Mouse (Mus musculus) midbrain, embryonic 16.5 days (tissue): ENCODE results near the gene Gm10256. TPM values are rescaled to one million over a fixed set of nuclear protein-coding genes. Genes with fewer than 3 reads are reported as not detected.
"Not testable (repeated sequence)": the region's sequence is repeated elsewhere in the genome, so short reads cannot be mapped to it uniquely, and the experiment has no call there.

Experiments
- ATAC-seq: fragments of 200-750 bp; cut with Nextera tagmentation; 2 replicates; pipeline ENCODE4 v1.8.0; 2017; ENCODE audit warnings: moderate TSS enrichment
- H3K27ac ChIP-seq: fragments of 300-500 bp; sonication (generic); 2 replicates; pipeline ENCODE4 v1.5.1; 2014; ENCODE audit warnings: mild to moderate bottlenecking, low read length, mixed read lengths
- H3K27me3 ChIP-seq: fragments of 300-500 bp; sonication (generic); 2 replicates; pipeline ENCODE4 v1.6.1; 2014; ENCODE audit warnings: low read depth, low read length, mixed read lengths; ENCODE audit not compliant: control insufficient read depth, insufficient read depth
- H3K36me3 ChIP-seq: fragments of 300-500 bp; sonication (generic); 2 replicates; pipeline ENCODE4 v1.6.1; 2014; ENCODE audit warnings: mild to moderate bottlenecking, low read length, moderate library complexity, mixed read lengths; ENCODE audit not compliant: control insufficient read depth, insufficient read depth
- H3K4me1 ChIP-seq: fragments of 300-500 bp; sonication (generic); 2 replicates; pipeline ENCODE4 v1.6.1; 2014; ENCODE audit warnings: mild to moderate bottlenecking, low read length, mixed read lengths; ENCODE audit not compliant: control insufficient read depth, insufficient read depth
- H3K4me2 ChIP-seq: fragments of 300-500 bp; sonication (generic); 2 replicates; pipeline ENCODE4 v1.6.1; 2014; ENCODE audit warnings: mild to moderate bottlenecking, low read length, mixed read lengths
- H3K4me3 ChIP-seq: fragments of 300-500 bp; sonication (generic); 2 replicates; pipeline ENCODE4 v1.5.1; 2014; ENCODE audit warnings: low read depth, mild to moderate bottlenecking, low read length, moderate library complexity, mixed read lengths
- H3K9ac ChIP-seq: fragments of 300-500 bp; sonication (generic); 2 replicates; pipeline ENCODE4 v1.6.1; 2014; ENCODE audit warnings: low read depth, low read length, mixed read lengths
- H3K9me3 ChIP-seq: fragments of 300-500 bp; sonication (generic); replicated peaks from 2 replicates; pipeline ENCODE4 v1.6.1; 2014; ENCODE audit warnings: mild to moderate bottlenecking, low read length, mixed read lengths; ENCODE audit not compliant: control insufficient read depth, poor library complexity, severe bottlenecking
- WGBS: fragments of 180-500 bp; shearing (Covaris S2); extraction: QIAGEN DNeasy Blood & Tissue Kit; methylation state at CpG from one replicate; pipeline ENCODE4 v1.1.7; 2014; 5-methylcytosine and 5-hydroxymethylcytosine counted together
- polyA plus RNA-seq: library from polyadenylated mRNA; unstranded; fragments of >200 nt; fragmentation: Nextera tagmentation; extraction: Ambion mirVana; gene quantifications from 2 replicates; pipeline ENCODE4 v1.2.1, GENCODE M21; 2015

The Gm10256 gene
- not detected in 2 replicates for polyA plus RNA-seq

- H3K4me3 ChIP-seq, H3K4me1 ChIP-seq, H3K36me3 ChIP-seq, H3K9ac ChIP-seq, H3K4me2 ChIP-seq, H3K9me3 ChIP-seq, H3K27ac ChIP-seq, H3K27me3 ChIP-seq, ATAC-seq: not testable (repeated sequence)
- no CpG with 5 or more reads among the region's 9 CpGs for WGBS
Observed at GRCm38 (mm10) chrY:2830380-2830779, at the start of gene Gm10256, which contains the start of gene Rbmy. Gene Gm10256, plus strand, starts transcription at chrY:2830699. Gene Rbmy, plus strand, starts transcription at chrY:2830680.

- not testable (repeated sequence) for H3K9me3 ChIP-seq, H3K9ac ChIP-seq, H3K4me2 ChIP-seq, H3K4me1 ChIP-seq, H3K36me3 ChIP-seq, H3K27me3 ChIP-seq, H3K4me3 ChIP-seq, H3K27ac ChIP-seq, ATAC-seq
- no CpG with 5 or more reads among the region's 8 CpGs for WGBS
Observed at GRCm38 (mm10) chrY:2796105-2796504, 34.4 kb upstream of the Gm10256 start, which contains the start of gene Gm4064. Gene Gm4064, minus strand, starts transcription at chrY:2796205.

GRCm38 (mm10) chrY:2900689-2901088 lies 70.2 kb downstream of the Gm10256 start, which contains the start of gene Gm10352:
Gene Gm10352, plus strand, starts transcription at chrY:2900989.
- H3K36me3 ChIP-seq, H3K27me3 ChIP-seq, H3K9ac ChIP-seq, H3K27ac ChIP-seq, H3K4me1 ChIP-seq, ATAC-seq, H3K9me3 ChIP-seq, H3K4me2 ChIP-seq, H3K4me3 ChIP-seq: not testable (repeated sequence)
- WGBS = no CpG with 5 or more reads among the region's 9 CpGs

Other genes with a start within 250 kb of the Gm10256 start
- not detected in 2 replicates for gene H2al2c, start 231.6 kb upstream of the Gm10256 start, polyA plus RNA-seq
- not detected in 2 replicates for gene Sry, start 167.0 kb upstream of the Gm10256 start, polyA plus RNA-seq
- not detected in 2 replicates for gene H2al2b, start 110.0 kb upstream of the Gm10256 start, polyA plus RNA-seq
- 0.17 TPM in 1 of 2 replicates, not detected in the other for gene Gm4064, start 34.5 kb upstream of the Gm10256 start, polyA plus RNA-seq
- gene Rbmy, start within 50 bp of the Gm10256 start, polyA plus RNA-seq = not detected in 2 replicates
- gene Gm10352, start 70.3 kb downstream of the Gm10256 start, polyA plus RNA-seq = not detected in 2 replicates
- gene Gm29289, start 101.9 kb downstream of the Gm10256 start, polyA plus RNA-seq = not detected in 2 replicates